Mouse (Mus musculus): ENCODE measurements around the gene Rpl36a-ps1. TPM values are rescaled to one million over a fixed set of nuclear protein-coding genes. Genes with fewer than 3 reads are reported as not detected.
"Not testable (repeated sequence)": the region's sequence is repeated elsewhere in the genome, so short reads cannot be mapped to it uniquely, and the experiment has no call there.

Rpl36a-ps1 gene
- 1 to 10 TPM; 1.1 to 1.3 TPM for total RNA-seq (2021)
- long read RNA-seq, experiment 1, partial matches to known transcripts = 0 of 1 reads
- long read RNA-seq, experiment 1, other reads (novel, unspliced or antisense) = 0 of 1 reads
- long read RNA-seq, experiment 2 = 0 reads

DNA sequence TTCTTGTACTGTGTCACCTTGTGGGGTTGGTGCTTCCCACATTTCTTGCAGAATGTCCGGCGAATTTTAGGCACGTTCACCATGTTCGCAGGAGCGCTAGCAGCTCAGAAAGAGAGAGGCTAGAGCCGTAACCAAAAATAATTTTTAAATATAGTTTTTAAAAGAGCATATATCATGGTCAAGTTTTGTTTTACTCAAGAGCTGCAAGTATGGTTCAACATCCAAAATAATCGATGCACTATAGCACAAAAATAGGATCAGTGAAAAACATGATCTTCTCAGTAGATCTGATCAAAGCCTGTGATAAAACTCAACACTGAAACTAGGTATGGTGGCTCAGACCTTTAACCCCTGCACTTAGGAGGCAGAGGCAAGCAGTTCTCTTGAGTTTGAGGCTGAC, at the start of gene Rpl36a-ps1:
Rpl36a-ps1 (minus strand) TSS at position 101 of the 400 bp plus-strand sequence.
- intact Hi-C loops (cut with DNase I) = no loop called here
- DNase-seq (ENCODE audit: low spot score in 2 of 2) = no peak

DNA sequence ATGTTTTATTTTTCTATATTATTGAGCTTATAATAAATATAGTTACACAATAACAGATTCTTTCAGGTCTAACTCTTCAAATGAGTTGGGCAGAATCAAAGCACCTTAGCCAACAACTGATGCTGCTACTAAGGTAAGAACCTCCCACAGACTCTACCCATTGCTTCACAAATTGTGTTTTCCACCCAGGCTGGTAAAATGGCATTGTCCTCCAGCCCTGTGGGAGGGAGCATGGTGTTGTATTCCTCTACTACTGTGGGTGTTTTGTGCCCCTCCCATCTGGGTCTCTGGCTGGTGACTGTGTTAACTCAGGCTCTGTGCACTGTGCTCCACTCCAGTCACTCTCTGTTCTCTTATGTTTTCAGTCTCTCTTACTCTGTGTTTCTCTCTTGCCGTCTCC, 49.4 kb upstream of the Rpl36a-ps1 start:
- intact Hi-C loops (cut with DNase I) = no loop called here
- DNase-seq (ENCODE audit: low spot score in 2 of 2) = no peak

DNA sequence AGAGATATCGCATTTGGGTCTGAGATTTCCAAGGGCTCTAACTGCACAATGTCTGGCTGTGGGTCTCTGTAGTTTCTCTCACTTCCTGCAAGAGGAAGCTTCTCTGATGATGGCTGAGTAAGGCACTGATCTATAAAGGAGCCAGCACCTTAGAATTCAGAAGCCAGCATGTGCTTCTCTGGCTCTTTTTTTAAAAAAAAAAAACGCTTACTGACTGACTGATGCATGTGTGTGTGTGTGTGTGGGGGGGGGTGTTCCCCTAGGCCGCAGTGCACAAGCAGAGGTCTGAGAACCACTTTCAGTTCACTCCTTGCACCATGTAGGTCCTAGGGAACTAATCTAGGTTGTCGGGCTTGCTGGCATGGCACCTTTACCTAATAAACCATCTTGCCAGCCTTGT, 47.3 kb upstream of the Rpl36a-ps1 start:
- DNase-seq (ENCODE audit: low spot score in 2 of 2) = no peak
- intact Hi-C loops (cut with DNase I) = no loop called here

DNA sequence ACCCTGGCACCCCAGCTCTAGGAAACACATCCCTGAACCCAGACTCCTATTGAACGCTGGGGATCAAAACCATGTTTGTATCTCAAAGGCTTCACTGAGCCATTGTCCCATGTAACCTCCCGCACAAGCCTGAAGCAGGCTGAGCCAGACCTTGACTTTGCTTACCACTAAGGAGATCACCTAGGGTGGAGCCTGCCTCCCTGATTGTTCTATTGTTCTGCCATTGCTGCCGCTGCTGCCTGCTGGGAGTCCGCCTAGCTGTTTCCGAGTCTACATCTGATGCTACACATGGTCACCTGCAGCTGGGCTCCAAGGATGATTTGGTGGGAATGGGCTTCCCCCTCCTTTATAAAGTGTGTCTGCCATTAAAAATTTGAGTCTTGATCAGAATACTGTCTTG, 45.2 kb upstream of the Rpl36a-ps1 start:
- DNase-seq (ENCODE audit: low spot score in 2 of 2); intact Hi-C loops (cut with DNase I): not testable (repeated sequence)

DNA sequence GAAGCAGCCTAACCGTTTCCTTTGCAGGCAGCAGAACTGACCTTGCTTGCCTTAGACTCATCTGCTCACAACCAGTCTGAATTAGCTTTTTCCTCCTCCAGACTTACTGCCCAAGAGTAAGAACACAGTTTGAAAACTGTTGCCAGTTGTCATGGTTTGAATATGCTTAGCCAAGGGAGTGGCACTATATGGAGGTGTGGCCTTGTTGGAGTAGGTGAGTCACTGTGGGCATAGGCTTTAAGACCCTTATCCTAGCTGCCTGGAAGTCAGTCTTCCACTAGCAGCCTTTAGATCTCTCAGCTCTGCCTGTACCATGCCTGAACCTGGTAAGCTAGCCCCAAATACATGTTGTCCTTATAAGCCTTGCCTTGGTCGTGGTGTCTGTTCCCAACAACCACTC, 43.6 kb upstream of the Rpl36a-ps1 start:
- intact Hi-C loops (cut with DNase I) = no loop called here
- no peak for DNase-seq (ENCODE audit: low spot score in 2 of 2)

DNA sequence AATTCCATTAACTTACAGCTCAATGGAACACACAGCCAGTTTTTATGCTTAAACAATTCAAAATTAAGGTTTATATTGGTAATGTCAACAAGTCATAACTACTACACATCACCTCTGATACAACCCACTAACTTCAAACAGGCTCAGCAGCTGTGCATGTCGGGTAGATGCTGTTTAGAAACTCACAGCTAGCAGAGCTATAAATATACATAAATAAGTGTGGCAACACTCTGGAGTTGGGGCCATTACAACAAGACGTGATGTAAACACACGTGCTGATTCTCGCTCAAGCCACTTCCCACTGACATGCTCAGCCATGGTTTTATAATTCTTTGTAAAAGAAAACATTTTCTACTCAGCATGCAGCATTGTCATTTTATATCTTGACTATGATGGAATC, 41.9 kb upstream of the Rpl36a-ps1 start:
- intact Hi-C loops (cut with DNase I) = no loop called here
- no peak for DNase-seq (ENCODE audit: low spot score in 2 of 2)

DNA sequence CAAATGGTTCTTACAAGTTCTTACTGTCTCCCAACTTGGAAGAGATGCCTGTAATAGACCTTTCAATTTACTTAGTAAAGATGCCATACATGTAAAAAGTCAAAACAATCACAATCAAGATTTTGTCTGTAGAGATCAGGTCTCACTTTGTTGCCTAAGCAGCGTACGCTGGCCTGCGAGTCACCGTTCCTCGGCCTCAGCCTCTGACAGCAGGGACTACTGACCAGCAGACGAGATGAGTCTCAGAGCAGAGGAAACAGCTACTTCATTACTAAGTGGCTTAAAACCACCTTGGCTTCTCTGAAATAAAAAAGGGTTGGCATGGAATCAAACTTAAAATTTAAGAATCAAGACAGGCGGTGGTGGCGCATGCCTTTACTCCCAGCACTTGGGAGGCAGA, 40.7 kb upstream of the Rpl36a-ps1 start:
- intact Hi-C loops (cut with DNase I); DNase-seq (ENCODE audit: low spot score in 2 of 2): not testable (repeated sequence)

DNA sequence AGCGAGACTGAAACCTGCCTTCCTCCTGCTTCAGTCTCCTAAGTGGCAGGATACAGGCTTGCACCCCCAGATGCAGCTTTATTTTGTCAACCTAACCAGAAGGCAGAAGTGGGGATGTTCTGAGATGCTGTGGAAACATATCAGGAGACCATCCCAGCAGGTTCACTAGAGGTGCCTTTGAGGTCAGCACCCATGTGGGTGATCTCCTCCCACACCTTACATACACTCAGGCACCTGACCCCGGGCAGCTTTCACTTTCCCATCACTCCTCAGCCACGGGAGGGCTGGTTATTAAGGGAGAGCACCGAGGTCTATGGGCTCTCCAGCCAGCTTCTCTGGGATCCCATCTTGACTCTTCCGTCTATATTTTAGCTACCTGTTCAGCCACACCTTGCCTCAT, 38.5 kb upstream of the Rpl36a-ps1 start:
- DNase-seq (ENCODE audit: low spot score in 2 of 2) = no peak
- intact Hi-C loops (cut with DNase I) = no loop called here

DNA sequence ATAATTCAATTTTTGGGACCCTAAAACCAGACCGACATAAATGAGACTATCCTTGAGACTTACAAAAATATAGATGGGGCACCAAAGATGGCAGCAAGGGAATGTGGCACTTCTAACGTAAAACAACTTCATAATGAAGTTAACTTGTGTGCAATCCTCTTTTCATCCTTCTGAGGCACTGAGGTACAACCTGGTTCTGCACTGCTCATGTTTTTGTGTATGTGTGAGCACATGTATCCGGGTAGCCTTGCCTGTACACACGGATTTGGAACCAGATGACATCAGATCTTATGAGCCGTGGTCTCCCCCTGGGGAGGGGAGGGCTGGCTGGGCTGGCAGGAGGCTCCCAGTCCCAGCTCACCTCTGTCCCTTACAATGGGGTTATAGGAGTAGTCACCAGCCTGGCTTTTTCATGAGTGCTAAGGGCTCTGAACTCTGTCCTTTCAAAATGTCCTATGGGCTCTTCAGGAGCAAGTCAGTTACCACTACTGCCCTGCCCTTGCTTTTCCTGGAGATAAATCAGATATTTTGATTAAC, 37.3 kb upstream of the Rpl36a-ps1 start:
- DNase-seq (ENCODE audit: low spot score in 2 of 2) = no peak
- intact Hi-C loops (cut with DNase I) = no loop called here

DNA sequence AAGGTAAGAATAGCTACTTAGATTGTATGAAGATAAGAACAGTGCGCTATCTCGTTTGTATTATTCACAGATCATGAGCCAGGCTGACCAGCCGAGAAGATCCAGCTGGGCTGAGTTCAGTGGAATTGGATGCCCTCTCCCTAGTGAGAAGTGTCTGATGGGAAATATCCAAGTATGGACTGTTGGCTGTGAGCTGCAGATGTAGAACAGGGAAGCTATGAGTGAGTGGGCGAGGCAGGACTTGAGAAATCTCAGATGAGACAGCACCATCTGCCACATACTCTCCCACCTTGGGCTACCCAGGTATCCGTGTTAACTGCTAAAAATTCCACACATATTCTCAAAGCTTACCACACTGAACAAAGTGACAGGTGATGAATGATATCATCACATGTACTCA, 35.9 kb upstream of the Rpl36a-ps1 start:
- DNase-seq (ENCODE audit: low spot score in 2 of 2) = no peak
- intact Hi-C loops (cut with DNase I) = loop anchor here (10.0 kb wide), 1 partner anchor 1695 kb away; no protein-coding TSS in a partner anchor

DNA sequence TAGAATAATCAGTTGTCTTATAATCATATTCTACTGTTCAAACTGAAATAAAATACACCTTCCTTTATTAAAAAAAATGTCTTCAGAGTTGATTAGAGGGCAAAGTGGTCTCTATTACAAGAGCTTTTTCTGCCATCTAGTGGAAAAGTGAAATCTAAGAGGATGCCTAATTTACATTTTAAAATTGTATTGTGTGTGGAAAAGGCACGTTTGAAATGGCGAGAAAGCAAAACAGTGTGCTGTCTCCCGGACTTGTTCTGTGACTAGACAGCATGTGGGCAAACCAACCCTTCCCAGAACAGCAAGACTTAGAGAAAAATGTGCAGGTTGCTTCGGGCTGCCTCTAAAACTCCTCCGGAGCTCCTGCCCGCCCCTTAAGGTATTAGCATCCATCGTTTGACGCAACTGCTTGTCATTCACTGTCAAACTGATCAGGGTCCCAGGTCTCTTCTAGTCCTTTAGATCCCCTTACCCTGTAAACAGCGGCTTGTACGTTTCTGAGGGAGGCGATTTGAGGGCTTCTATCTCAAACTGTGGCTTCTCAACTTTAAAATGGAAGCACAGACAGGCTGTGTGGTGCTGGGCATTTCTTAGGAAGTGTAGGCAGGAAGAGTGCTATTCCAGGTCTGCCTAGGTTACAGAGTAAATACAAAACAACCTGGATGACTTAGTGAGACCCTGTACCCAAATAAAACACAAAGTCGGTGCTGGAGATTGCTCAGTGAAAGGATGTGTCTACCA, 28.4 kb upstream of the Rpl36a-ps1 start:
- no peak for DNase-seq (ENCODE audit: low spot score in 2 of 2)
- intact Hi-C loops (cut with DNase I) = loop anchor here (10.0 kb wide), 1 partner anchor 1688 kb away; no protein-coding TSS in a partner anchor

DNA sequence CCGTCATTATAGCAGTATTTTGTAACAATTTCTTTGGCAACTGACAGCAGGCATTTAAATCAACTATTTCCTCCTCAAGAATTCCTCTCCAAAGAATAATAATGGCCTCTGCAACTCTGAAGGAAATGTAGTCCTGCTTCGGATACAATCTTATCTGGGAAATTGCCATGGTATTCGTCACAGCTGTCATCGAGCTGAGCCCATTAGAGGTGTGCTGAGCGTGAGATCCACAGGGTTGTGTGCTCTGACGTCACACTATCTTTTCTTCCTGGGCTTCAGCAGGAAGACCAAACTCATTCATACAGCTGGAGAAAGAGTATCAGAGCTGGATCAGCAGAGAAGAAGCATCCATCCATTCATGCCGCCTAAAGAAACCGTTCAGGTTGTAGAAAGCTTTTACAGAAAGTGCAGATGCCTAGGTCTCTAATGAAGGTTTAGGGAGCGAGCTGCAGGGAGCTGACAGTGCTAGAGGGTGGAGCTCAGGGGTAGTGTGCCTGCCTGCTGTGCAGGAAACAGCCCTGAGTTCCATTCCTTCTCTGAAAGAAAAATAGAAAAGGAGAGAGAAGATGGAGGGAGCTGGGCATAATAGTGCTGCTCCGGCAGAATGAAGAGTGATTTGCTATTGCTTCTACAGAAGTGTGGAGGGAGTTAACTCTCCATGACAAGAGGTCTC, 25.2 kb upstream of the Rpl36a-ps1 start:
- DNase-seq (ENCODE audit: low spot score in 2 of 2) = no peak
- intact Hi-C loops (cut with DNase I) = no loop called here

DNA sequence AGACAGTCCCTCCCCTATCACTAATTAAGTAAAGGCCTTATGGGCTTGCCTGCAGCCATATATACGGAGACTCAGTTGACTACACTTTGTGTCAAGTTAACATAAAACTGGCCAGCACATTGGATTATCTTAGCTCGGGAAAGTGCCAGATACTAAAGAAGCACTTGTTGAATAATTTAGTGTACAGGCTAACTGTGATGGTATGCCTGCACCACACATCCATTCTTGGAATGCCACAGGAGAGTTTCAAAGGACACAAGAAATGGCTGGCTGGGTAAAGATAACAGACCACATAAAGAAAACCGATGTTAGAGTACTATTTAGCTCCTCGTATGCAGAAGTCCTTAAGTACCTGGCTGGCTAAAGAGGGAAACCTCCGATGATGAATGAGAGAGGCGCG, 24.6 kb upstream of the Rpl36a-ps1 start:
- intact Hi-C loops (cut with DNase I) = no loop called here
- DNase-seq (ENCODE audit: low spot score in 2 of 2) = no peak

DNA sequence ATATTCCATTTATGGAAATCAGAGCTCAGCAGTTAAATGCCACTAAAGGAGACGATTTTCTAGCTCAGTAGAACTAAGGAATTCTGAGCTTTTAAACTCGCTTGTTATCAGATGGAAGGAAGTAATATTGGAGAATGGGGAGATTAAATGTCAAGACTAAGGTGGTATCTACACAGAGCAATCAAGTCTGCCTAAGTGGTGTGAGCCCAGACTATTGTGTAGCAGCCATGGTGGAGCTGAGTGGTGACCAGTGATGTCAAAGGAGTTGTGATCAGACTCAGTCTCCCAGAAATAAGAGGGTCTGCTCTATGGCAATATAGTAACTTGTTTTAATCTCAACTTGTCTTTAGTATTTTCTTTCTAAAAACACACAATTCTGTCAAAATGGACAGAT, 16.8 kb upstream of the Rpl36a-ps1 start:
- intact Hi-C loops (cut with DNase I) = no loop called here

DNA sequence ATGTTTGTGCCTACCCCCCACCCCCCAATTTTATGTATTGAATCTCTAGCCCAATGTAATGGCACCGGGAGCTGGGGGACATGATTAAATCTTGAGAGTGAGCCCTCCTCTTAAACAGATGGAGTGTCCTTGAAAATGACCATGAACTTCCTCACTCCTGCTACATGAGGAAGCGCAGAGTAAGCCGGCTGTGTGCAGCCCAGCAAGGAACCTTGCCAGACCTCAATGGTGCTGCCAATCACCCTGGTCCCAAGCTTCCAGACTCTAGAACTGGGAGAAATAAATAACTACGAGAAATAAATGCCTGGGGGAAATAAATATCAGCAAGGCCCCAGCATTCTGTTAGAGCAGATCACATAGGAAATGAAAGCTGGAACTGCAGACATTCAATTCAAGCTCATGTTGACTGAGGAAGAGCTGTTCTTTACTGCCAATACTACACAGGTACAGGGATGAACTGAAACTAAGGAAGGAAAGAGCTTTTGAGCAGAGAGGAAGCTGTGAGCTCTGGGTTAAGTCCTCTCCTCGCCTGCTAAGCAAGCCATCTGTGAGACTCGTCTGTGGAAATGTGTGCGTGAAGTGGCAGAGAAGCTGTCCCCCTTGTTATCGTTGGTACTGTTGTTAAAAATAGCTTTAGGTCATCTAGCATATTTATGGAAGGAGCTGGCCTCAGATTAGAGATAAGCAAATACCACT, 16.3 kb upstream of the Rpl36a-ps1 start:
- DNase-seq (ENCODE audit: low spot score in 2 of 2) = no peak
- intact Hi-C loops (cut with DNase I) = no loop called here

More for the DNA sequence above, 16.8 kb upstream of the Rpl36a-ps1 start:
- DNase-seq (ENCODE audit: low spot score in 2 of 2) = no peak

DNA sequence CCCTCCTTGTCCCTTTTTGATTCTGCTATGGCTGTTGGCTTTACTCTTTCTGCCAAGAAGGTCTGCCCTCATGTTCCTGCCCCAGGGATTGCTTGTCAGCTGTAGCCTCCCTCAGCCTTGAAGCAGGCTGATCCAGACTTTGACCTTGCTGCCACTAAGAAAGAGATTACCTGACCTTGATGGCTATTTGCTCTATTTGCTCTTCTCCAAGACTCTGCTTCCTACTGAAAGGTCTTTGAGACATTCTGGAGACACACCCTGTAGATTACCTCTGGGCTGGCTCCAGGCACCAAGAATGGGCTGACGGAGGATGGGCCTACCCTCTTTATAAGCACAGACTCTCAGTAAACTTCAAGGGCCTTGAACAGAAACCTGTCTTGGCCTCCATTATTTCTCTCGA, 1.6 kb downstream of the Rpl36a-ps1 start:
- no peak for DNase-seq (ENCODE audit: low spot score in 2 of 2)
- intact Hi-C loops (cut with DNase I) = no loop called here

DNA sequence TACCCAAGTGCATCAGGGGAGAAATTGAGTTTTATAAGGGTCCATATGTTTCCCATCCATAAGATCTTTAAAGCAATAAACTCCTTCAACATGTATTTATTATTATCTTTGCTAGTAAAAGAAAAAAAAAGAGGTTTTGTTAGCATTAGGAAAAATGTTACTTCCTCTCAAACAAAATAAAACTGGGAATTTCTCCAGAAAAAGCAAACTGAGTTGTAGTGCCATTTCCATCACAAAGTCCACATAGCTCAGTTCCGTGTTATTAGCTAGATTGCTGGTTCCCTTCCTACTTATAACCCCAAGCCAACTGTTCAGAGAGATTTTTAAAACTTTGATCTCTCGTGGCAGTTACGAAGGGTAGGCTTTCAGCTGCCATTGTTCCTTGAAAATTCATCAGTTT, 3.5 kb downstream of the Rpl36a-ps1 start:
- no peak for DNase-seq (ENCODE audit: low spot score in 2 of 2)
- intact Hi-C loops (cut with DNase I) = no loop called here

DNA sequence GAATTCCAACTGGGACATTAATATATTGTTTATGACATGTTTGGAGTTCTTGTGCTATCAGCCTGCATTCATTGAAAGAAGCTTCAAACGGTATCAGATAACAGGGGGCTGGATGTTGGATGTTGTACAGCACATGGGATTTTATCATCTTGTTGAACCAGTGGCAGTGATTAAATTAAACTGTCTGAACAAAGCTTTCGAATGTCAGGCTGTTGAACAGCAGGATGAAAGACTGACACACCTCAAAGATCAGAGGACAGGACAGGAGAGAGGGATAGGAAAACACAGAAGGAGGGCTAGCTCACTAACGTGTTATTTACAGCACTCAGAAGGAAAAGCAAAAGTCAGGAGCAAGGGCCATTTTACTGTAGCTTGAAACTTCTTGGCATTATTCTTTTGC, 4.3 kb downstream of the Rpl36a-ps1 start:
- no peak for DNase-seq (ENCODE audit: low spot score in 2 of 2)
- intact Hi-C loops (cut with DNase I) = no loop called here

DNA sequence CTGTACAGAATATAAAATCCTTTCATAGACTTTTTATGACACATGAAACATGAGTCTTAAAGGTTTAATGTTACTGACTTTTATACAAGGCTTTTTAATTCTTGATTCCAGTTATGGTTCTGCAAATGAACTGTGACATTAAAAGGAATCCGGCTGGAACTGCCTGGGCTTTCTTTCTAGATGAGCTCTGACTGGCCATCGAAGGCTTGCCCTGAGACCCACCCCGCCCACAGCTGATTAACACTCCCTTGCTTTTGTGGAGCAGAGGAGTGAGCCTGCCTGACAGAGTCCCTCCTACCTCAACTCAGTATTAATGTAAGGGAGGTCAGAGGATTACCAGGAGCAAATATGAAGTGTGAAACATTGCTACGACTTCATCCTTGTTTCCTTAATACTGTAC, 22.2 kb downstream of the Rpl36a-ps1 start:
- DNase-seq (ENCODE audit: low spot score in 2 of 2) = no peak
- intact Hi-C loops (cut with DNase I) = no loop called here

Data from left cerebral cortex, postnatal 14 days (tissue).